Mouse (Mus musculus): ENCODE data around the gene Atp5d.

DNA sequence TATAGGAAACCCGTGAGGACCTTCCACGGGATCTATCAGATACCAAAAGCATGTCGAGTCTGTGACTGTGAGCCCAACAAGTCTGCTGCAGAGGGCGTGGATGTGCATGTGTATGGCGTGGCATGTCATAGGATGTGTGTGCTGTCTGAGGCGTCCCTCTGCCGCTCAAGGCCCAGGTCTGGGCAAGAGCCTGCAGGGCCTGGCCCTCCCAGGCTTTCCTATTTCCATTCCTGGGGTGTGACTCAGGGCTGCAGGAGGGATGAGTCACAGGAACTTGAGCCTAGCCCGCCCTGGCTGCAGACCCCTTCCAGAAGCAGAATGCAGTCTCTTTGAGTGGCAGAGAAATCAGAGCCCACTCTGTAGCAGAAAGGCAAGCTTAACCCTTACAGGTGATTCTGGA is 25.3 kb downstream of the Atp5d start:
- no peak for TF ChIP-seq POLR2A (IDR thresholded peaks at IDR 0.05; ENCODE audit: insufficient read depth, low read depth, low read length)
- TF ChIP-seq CTCF (IDR thresholded peaks at IDR 0.05) = no peak
- TF ChIP-seq EP300 (IDR thresholded peaks at IDR 0.05; ENCODE audit: insufficient read depth, low read depth, low read length) = no peak
